Mouse (Mus musculus) adrenal gland, adult 8-10 months (tissue): ENCODE measurements around the gene Cyp1a1. TPM values are rescaled to one million over a fixed set of nuclear protein-coding genes. Genes with fewer than 3 reads are reported as not detected.

ENCODE experiments used
- DNase-seq: peaks from one replicate; pipeline ENCODE4 v3.0.0; 2022
- total RNA-seq, 4 experiments: library from RNA; stranded (reverse); gene quantifications; 2 replicates each; pipeline ENCODE4 v1.2.4; 2022

Gene Cyp1a1
- total RNA-seq: under 1 TPM in 2 of 4 experiments, not detected in 2; 0.11 to 0.49 TPM

GRCm38 (mm10) chr9:57687751-57688150, at the start of gene Cyp1a1:
TSS of gene Cyp1a1 (plus strand) at chr9:57687928.
- DNase-seq: no peak

- DNase-seq: no peak
Measured at GRCm38 (mm10) chr9:57638651-57639459, 48.9 kb upstream of the Cyp1a1 start.

DNA sequence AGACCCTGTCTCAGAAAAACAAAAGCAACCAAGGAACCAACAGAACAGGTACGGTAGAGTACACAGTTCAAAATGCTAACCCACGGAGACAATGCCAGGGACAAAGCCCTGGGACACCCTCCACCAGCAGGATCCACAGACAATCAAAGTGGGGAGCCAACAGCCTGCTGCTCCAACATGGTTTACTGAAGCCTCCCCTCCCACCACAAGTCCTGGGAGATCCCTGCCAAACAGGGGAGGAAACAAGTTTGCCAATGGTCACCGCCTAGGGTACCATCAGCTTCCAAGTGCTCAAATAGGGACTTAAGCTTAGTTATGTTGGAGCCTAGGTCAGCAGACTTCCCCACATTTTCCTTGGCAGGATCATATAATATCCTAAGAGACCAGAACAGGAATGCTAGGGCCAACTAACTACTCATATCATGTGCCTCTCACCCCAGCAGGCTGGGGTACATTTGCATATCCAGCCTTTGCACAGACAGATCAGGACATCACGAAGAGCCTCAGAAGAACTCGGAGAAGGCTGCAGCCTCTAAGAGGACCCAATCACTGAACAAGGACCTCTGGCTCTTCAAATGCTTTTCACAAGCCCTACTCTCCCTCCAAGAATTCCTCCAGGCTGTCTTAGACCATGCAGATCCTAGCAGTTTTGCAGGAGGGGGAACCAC, 47.9 kb upstream of the Cyp1a1 start:
- no peak for DNase-seq

GRCm38 (mm10) chr9:57640384-57640783, 47.3 kb upstream of the Cyp1a1 start:
- peak; percentile 47 for DNase-seq

- no peak for DNase-seq
Measured at GRCm38 (mm10) chr9:57641022-57641421, 46.7 kb upstream of the Cyp1a1 start.

- DNase-seq: no peak
Measured at GRCm38 (mm10) chr9:57641775-57642550, 45.8 kb upstream of the Cyp1a1 start.

GRCm38 (mm10) chr9:57643169-57643855, 44.4 kb upstream of the Cyp1a1 start:
- no peak for DNase-seq

GRCm38 (mm10) chr9:57643856-57644180, 43.9 kb upstream of the Cyp1a1 start:
- DNase-seq: no peak

GRCm38 (mm10) chr9:57644442-57644943, 43.2 kb upstream of the Cyp1a1 start:
- peak; percentile 47 for DNase-seq

- peak; percentile 91 for DNase-seq
Measured at GRCm38 (mm10) chr9:57644944-57645893, 42.5 kb upstream of the Cyp1a1 start.

GRCm38 (mm10) chr9:57646551-57647103, 41.1 kb upstream of the Cyp1a1 start:
- DNase-seq: no peak

DNA sequence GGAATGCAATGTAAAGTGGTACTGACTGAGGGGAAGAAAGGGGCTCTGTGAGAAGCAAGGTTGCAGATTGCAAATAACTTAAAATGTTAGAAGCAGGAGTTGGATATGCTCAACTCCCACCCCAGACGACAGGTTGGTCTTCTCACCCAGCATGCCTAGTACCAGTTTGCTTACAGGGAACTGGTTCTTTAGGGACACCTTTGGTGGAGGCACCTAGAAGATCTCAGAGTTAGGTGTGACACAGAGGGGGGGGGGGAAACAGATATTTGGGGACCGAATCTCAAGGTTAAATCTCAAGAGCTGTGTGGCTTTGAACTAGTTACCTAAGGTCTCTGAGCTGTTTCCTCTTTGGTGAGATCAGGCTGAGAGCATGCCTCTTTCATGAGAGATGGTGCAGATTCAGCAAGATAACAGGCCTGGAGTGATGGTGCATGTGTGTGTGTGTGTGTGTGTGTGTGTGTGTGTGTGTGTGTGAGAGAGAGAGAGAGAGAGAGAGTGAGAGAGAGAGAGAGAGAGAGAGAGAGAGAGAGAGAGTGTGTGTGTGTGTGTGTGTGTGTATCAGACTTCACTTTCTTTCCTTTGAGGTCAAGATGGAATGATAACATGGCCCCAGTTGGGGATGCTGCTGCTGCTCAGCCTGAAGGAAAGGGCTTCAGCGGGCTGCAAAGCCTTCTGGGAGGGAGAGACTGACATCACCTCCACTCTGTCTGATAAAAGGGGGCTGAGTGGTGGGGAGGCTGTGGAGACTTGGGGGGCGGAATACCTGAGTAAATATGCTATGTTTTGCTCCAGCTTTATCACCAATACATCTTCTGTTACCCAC, 40.2 kb upstream of the Cyp1a1 start:
- no peak for DNase-seq

DNA sequence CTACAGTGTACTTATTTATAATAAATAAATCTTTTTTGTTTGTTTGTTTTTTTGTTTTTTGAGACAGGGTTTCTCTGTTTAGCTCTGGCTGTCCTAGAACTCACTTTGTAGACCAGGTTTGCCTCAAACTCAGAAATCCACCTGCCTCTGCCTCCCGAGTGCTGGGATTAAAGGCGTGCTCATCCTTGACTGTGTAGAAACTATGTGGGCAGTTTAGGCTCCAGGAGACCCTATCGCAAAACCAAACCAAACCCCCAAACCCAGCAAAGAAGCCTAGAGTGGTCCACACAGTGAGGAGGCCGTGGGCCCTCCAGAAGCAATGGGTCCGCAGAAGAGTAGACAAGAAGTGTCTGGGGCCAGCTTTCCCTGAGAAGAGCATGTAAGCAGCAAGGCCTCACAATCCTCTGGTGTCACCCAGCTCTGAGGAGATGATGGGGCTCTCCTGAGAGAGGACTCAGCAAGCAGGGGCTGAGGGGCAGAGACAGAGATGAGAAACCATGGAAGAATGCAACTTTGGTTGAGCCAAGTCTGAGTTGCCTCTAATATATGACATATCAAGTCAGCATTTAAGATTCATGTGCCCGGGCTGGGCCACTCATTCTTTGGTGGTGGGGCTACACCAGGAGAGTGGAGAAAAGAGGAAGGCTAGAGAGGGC, 37.5 kb upstream of the Cyp1a1 start:
- DNase-seq: no peak

- no peak for DNase-seq
Measured at GRCm38 (mm10) chr9:57650786-57651311, 36.9 kb upstream of the Cyp1a1 start.

- no peak for DNase-seq
Measured at GRCm38 (mm10) chr9:57652351-57652750, 35.4 kb upstream of the Cyp1a1 start.

- DNase-seq: no peak
Measured at GRCm38 (mm10) chr9:57652855-57653254, 34.9 kb upstream of the Cyp1a1 start.

GRCm38 (mm10) chr9:57653283-57653682, 34.4 kb upstream of the Cyp1a1 start, which contains the start of gene Csk:
TSS of gene Csk (minus strand) at chr9:57653631.
- no peak for DNase-seq

DNA sequence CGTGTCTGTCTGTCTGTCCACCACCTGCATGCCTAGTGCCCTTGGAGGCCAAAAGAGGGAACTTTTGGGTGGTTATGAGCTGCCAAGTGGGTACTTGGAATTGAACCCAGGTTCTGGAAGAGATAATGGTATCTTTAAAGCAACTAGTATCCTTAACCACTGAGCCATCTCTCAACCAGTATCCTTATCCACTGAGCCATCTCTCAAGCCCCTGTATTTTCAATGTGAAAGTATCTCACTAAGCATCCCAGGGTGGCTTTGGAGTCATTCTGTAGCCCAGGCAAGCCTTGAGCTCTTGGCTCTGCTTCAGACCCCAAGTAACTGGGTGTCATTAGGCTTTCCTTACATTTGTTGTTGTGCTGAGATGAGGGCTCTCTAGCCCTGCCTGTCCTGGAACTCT, 32.8 kb upstream of the Cyp1a1 start:
- no peak for DNase-seq

DNA sequence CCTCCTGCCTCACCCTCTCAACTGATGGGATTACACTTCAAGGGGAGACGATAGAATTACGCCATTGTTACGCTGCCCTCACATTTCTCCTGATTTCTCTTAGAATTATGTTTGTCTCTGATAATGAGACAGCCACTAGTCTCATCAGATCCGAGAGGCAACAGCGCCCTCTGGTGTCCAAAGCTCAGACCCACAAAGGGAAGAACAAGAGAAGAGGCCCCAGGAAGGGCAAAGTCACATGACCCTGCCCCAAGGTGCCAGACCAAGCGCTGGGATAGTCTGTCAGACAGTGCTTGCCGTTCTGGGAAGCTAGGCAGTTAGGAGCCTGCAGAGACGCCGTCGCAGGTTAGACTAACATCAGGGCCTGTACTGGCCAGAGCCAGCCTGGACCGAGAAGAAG, 32.0 kb upstream of the Cyp1a1 start:
- peak; percentile 89 for DNase-seq
